Mouse (Mus musculus) hindbrain, postnatal 0 days (tissue): ENCODE measurements at regions not wholly inside any gene's neighbourhood (a gene's known extent, or its start where the extent isn't known, plus 50 kb on each side); places are given as distances from the start of the nearest gene placed in this dataset.

ENCODE experiments used
- ATAC-seq: fragments of 200-750 bp; cut with Nextera tagmentation; 2 replicates; pipeline ENCODE4 v1.8.0; 2017; ENCODE audit warnings: mild to moderate bottlenecking, moderate TSS enrichment, moderate library complexity
- DNase-seq: peaks from one replicate; pipeline ENCODE4 v3.0.0-alpha.2; 2015; ENCODE audit warnings: low spot score
- H3K27ac ChIP-seq: fragments of 300-500 bp; sonication (generic); 2 replicates; pipeline ENCODE4 v1.5.1; 2014; ENCODE audit warnings: mild to moderate bottlenecking
- H3K27me3 ChIP-seq: fragments of 300-500 bp; sonication (generic); 2 replicates; pipeline ENCODE4 v1.6.1; 2014; ENCODE audit warnings: low read length, mixed read lengths; ENCODE audit not compliant: insufficient read depth
- H3K36me3 ChIP-seq: fragments of 300-500 bp; sonication (generic); 2 replicates; pipeline ENCODE4 v1.6.1; 2014; ENCODE audit warnings: low read length, mixed read lengths; ENCODE audit not compliant: insufficient read depth
- H3K4me1 ChIP-seq: fragments of 300-500 bp; sonication (generic); 2 replicates; pipeline ENCODE4 v1.6.1; 2014; ENCODE audit warnings: antibody characterized with exemption, low read length, mixed read lengths; ENCODE audit not compliant: insufficient read depth
- H3K4me2 ChIP-seq: fragments of 300-500 bp; sonication (generic); 2 replicates; pipeline ENCODE4 v1.6.1; 2014; ENCODE audit warnings: low read depth, mild to moderate bottlenecking, low read length, moderate library complexity, mixed read lengths
- H3K4me3 ChIP-seq: fragments of 300-500 bp; sonication (generic); 2 replicates; pipeline ENCODE4 v1.5.1; 2014; ENCODE audit warnings: low read length
- H3K9ac ChIP-seq: fragments of 300-500 bp; sonication (generic); replicated peaks from 2 replicates; pipeline ENCODE4 v1.6.1; 2014; ENCODE audit warnings: mild to moderate bottlenecking, low read length, moderate library complexity, mixed read lengths
- H3K9me3 ChIP-seq: fragments of 300-500 bp; sonication (generic); 2 replicates; pipeline ENCODE4 v1.6.1; 2016; ENCODE audit warnings: low read length, mixed read lengths
- CTCF ChIP-seq: IDR thresholded peaks from 2 replicates; pipeline ENCODE4 v1.5.1; 2016; ENCODE audit warnings: antibody characterized with exemption, control low read depth, low read depth
- WGBS: fragments of 180-500 bp; shearing (Covaris S2); extraction: QIAGEN DNeasy Blood & Tissue Kit; methylation state at CpG from one replicate; pipeline ENCODE4 v1.1.7; 2014; 5-methylcytosine and 5-hydroxymethylcytosine counted together

GRCm38 (mm10) chr13:97442283-97442682 lies 201.4 kb downstream of the Enc1 start:
- no peak for DNase-seq
- Histone ChIP-seq H3K36me3 (no peaks in the 10 kb centered on the region), H3K9me3 (no peaks in the 10 kb centered on the region), H3K4me2 (no peak overlapping the region), H3K27ac (peak overlapping the region; percentile 34; the same call in 1 of the 2 replicates), H3K4me1 (peaks cover 28% of the 10 kb centered on the region), H3K27me3 (no peaks in the 10 kb centered on the region), H3K9ac (no peak overlapping the region), H3K4me3 (no peak overlapping the region)
- no peak for ATAC-seq
- WGBS: 24% methylated on average over 10 of the region's 10 CpGs
- TF ChIP-seq CTCF: no peak

- Histone ChIP-seq H3K36me3 (no peaks in the 10 kb centered on the region), H3K4me2 (no peak overlapping the region), H3K27me3 (no peaks in the 10 kb centered on the region), H3K9me3 (no peaks in the 10 kb centered on the region), H3K4me3 (no peak overlapping the region), H3K4me1 (peaks cover 33% of the 10 kb centered on the region), H3K27ac (peak overlapping the region; percentile 34; the same call in 1 of the 2 replicates), H3K9ac (no peak overlapping the region)
- no peak for TF ChIP-seq CTCF
- ATAC-seq (no peak), DNase-seq (no peak)
- 42% methylated on average over 2 of the region's 2 CpGs for WGBS
These were observed 200.9 kb downstream of the Enc1 start for GRCm38 (mm10) chr13:97441803-97442202.

- Histone ChIP-seq H3K4me2 (peak overlapping the region; percentile 47), H3K9ac (0 out of 2 replicates have a peak overlapping the region, but pooled peaks have one; percentile 18), H3K4me1 (peaks cover 43% of the 10 kb centered on the region), H3K36me3 (no peaks in the 10 kb centered on the region), H3K9me3 (no peaks in the 10 kb centered on the region), H3K27me3 (no peaks in the 10 kb centered on the region), H3K4me3 (peak overlapping the region; percentile 1; the same call in 1 of the 2 replicates), H3K27ac (peak overlapping the region; percentile 6)
- WGBS: 10% methylated on average over 16 of the region's 16 CpGs
- TF ChIP-seq CTCF: peak; percentile 22
- DNase-seq (peak; percentile 50), ATAC-seq (0 out of 2 replicates have a peak, but pooled peaks have one; percentile 14)
These were observed 198.5 kb downstream of the Enc1 start for GRCm38 (mm10) chr13:97439216-97439979.

GRCm38 (mm10) chr13:97438692-97439091 lies 197.8 kb downstream of the Enc1 start:
- H3K4me2 ChIP-seq: peak overlapping the region; percentile 47
- H3K4me3 ChIP-seq: peak overlapping the region; percentile 1; the same call in 1 of the 2 replicates
- no peaks in the 10 kb centered on the region for H3K27me3 ChIP-seq
- no peak overlapping the region for H3K9ac ChIP-seq
- no peak for TF ChIP-seq CTCF
- DNase-seq: peak; percentile 55
- no peak overlapping the region for H3K27ac ChIP-seq
- ATAC-seq: no peak
- H3K9me3 ChIP-seq: no peaks in the 10 kb centered on the region
- 24% methylated on average over 12 of the region's 12 CpGs for WGBS
- H3K4me1 ChIP-seq: peaks cover 43% of the 10 kb centered on the region
- H3K36me3 ChIP-seq: no peaks in the 10 kb centered on the region

GRCm38 (mm10) chr13:97438277-97438676 lies 197.4 kb downstream of the Enc1 start:
- no peak for ATAC-seq
- H3K4me1 ChIP-seq: peaks cover 43% of the 10 kb centered on the region
- no peak overlapping the region for H3K4me2 ChIP-seq
- DNase-seq: no peak
- no peak overlapping the region for H3K9ac ChIP-seq
- 92% methylated on average over 3 of the region's 3 CpGs for WGBS
- no peak overlapping the region for H3K4me3 ChIP-seq
- H3K9me3 ChIP-seq: no peaks in the 10 kb centered on the region
- no peaks in the 10 kb centered on the region for H3K36me3 ChIP-seq
- no peaks in the 10 kb centered on the region for H3K27me3 ChIP-seq
- H3K27ac ChIP-seq: no peak overlapping the region
- no peak for TF ChIP-seq CTCF

GRCm38 (mm10) chr13:97436719-97437350 lies 195.9 kb downstream of the Enc1 start:
- H3K4me3 ChIP-seq: no peak overlapping the region
- H3K27me3 ChIP-seq: no peaks in the 10 kb centered on the region
- H3K4me2 ChIP-seq: peak overlapping the region; percentile 59; the same call in 1 of the 2 replicates
- H3K9me3 ChIP-seq: no peaks in the 10 kb centered on the region
- no peak for ATAC-seq
- no peaks in the 10 kb centered on the region for H3K36me3 ChIP-seq
- peak overlapping the region; percentile 37; the same call in 1 of the 2 replicates for H3K9ac ChIP-seq
- H3K4me1 ChIP-seq: peaks cover 34% of the 10 kb centered on the region
- WGBS: 3% methylated on average over 5 of the region's 5 CpGs
- no peak for TF ChIP-seq CTCF
- DNase-seq: peak; percentile 30
- H3K27ac ChIP-seq: peak overlapping the region; percentile 62
